Mouse (Mus musculus): ENCODE measurements around the gene Sh3kbp1.

DNA sequence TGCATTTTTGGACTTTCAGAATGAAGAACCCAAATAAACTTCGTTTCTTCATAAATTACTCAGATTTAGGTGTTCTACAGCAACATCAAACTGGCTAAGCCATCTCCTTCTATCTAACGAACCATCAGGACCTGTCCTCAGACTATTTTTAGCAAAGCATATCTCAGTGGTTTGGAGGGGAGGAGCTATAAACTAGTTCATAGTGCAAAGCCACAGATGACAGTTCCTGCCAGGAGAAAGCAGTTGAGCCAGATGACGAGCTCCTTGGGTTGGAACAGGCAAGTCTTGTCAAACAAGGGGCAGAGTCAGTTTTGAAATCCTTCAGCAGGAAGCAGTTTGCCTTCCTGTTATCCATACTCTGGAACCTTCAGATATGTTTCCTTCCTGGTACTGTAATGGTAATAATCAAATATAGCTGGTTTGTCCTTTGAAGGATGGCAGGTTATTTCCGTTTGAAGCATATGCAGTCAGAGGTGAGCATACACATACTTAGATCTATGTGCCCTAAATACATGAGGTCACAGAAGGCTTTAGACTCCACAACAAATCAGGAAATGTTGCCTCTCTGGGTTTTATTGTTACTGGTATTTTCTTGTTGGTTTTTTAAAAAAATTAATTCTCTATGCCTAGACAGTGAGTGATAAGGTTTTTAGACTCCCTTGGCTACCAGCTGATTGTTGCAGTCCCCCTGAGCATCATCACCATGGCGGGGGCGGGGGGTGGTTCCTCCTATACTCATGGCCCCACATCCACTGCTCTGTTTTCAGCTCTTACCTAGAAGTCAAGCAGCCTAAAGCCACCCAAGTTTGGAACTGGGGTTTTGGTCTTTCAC is 282.6 kb downstream of the Sh3kbp1 start:
- TF ChIP-seq POLR2A (IDR thresholded peaks at IDR 0.05; ENCODE audit: insufficient read depth, low read length) (no peak), EP300 (IDR thresholded peaks at IDR 0.05; ENCODE audit: insufficient read depth, low read depth, low read length) (no peak), CTCF (IDR thresholded peaks at IDR 0.05; ENCODE audit: low read depth, low read length) (no peak)

All from ES-Bruce4 (cell line).